Mouse (Mus musculus) gastrocnemius, adult 2 months (tissue): ENCODE data around the gene Nova2. TPM values are rescaled to one million over a fixed set of nuclear protein-coding genes. Genes with fewer than 3 reads are reported as not detected.

ENCODE experiments used
- DNase-seq: peaks from one replicate; pipeline ENCODE4 v3.0.0; 2022
- H3K27ac ChIP-seq: fragments of 200-600 bp; 2 replicates; pipeline ENCODE4 v1.8.1; 2022; ENCODE audit warnings: mild to moderate bottlenecking
- H3K4me3 ChIP-seq: fragments of 200-600 bp; 2 replicates; pipeline ENCODE4 v1.8.1; 2022; ENCODE audit warnings: mild to moderate bottlenecking, moderate library complexity
- CTCF ChIP-seq: fragments of 200-600 bp; IDR thresholded peaks from 2 replicates; pipeline ENCODE4 v1.8.1; 2022; ENCODE audit warnings: antibody characterized with exemption, mild to moderate bottlenecking, moderate library complexity
- intact Hi-C: fragments of 180-260 bp; cut with DNase I; formaldehyde crosslinking; loops from one replicate; pipeline ENCODE4 v1.15.1; 2025
- total RNA-seq, 2 experiments: library from RNA; stranded (reverse); gene quantifications; 2 replicates each; pipeline ENCODE4 v1.2.3; 2021

Gene Nova2
- total RNA-seq, 2 experiments from 2014 or later = 1.6 to 2.1 TPM

DNA sequence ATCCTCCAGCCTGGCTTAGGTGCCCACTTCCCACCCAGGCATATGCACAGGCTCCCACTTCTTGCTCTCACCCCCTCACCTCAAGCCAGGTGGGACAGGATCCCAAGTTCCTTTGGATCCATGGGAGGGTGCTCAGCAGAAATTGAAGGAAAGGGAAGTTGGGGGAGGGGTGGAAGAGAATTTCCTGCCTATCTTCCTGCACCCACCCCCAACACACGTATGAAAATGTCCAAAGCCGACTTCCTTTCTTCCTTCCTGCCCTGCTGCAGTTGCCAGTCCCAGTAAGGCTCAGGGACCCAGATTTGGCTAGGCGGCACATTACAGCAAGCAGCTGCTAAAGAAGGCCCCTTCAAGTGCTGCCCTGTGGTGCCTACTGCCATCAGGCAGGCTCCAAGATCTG, 2.1 kb downstream of the Nova2 start:
- H3K27ac ChIP-seq = peak overlapping the region; percentile 87
- peak overlapping the region; percentile 73 for H3K4me3 ChIP-seq
- intact Hi-C loops = loop anchor here (2.0 kb wide), 1 partner anchor 21 kb away; no protein-coding TSS in a partner anchor
- DNase-seq = peak; percentile 33
- no peak for TF ChIP-seq CTCF

DNA sequence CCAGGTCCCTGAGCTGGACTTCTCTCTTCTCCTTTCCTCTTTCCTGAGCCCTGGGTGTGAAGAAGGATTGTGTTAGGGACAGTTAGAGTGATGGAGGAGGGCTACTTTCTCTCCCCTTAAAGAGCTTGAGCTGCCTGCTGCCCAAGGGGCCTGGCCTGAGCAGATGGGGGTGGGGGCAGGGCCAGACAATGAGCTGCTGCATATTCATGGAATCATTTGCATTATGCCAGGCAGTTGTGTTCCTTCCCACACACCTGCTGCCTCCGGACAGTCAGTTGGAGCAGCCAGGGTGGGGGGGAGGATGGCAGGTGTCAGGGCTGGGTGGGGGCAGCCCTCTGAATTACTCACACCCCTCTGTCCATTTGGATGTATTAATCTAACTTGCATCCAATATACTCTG, 16.7 kb downstream of the Nova2 start:
- no peak for TF ChIP-seq CTCF
- intact Hi-C loops = no loop called here
- Histone ChIP-seq H3K4me3 (no peak overlapping the region), H3K27ac (peak overlapping the region; percentile 56)
- no peak for DNase-seq

DNA sequence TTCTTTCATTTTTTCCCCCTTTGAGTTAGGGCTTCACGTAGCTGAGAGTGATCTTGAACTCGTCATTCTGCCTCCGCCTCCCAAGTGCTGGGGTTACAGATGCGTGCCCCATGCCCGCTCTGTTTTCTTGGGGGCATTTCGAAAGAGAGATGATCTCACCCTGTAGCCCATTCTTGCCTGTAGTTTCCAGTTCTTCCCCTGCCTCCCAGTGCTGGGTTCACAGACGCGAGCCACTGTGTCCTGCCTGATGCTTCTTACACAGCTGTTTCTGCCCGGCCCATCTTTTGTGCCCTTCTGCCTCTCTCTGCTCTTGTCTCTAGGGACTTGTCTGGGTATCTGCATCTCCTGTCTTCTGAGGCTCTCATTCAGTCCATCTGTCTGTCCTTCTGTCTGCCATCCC, 17.1 kb downstream of the Nova2 start:
- intact Hi-C loops = no loop called here
- DNase-seq = no peak
- Histone ChIP-seq H3K4me3 (no peak overlapping the region), H3K27ac (peak overlapping the region; percentile 31; the same call in 1 of the 2 replicates)
- no peak for TF ChIP-seq CTCF

DNA sequence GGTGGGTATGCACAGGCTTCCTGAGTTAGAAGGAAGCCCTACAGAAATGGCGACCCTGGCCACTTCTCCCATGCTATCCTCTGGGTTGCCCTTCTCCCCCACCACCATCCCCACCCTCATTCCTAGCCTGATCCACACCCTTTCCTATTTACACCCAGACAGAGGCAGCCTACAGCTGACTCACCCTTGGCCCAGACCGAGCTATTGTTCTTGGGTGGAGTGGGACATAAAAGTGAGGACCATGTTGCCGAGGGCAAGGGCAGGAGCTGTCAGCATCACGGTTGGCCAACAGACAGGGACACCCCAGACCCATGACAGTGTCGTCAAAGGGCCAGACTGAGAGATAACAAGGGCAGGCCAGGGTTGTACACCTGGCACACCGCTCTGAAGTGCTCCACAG, 22.5 kb downstream of the Nova2 start:
- Histone ChIP-seq H3K4me3 (no peak overlapping the region), H3K27ac (peak overlapping the region; percentile 85)
- peak; percentile 55 for DNase-seq
- intact Hi-C loops = loop anchor here (2.0 kb wide), 1 partner anchor 21 kb away; no protein-coding TSS in a partner anchor
- TF ChIP-seq CTCF = no peak

DNA sequence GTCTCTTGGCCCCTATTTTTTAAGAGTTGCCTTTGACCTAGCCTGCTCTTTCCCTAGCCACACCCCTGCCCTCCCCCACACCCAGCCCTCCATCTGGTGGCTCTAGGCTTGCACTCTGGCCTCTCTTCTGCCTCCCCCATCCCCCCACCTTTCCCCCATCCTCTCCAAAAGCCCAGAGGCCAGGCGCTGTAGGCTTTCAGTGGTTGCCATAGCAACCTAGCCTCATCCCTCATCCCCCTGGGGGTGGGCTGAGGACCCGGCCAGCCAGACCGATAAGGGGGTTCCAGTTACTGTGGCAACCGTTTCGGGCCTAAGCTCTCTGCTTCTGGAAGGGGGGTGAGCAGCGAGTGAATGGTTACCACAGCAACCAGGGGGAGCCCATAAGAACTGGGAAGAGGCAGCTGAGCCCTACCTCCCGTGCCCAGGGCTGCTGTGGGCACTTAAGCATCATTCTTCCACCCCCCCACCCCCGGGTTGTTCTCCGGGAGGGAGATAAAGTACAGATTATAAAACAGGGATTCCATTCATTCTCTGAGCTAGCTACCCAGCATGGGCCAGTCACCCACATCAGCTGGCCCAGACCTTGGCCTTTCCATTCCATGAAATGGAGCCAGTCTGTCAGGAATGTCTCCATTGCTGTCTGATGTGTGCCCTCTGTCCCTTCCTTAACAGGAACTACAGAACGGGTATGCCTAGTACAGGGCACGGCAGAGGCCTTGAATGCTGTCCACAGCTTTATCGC, 24.3 kb downstream of the Nova2 start:
- Histone ChIP-seq H3K27ac (peak overlapping the region; percentile 85), H3K4me3 (no peak overlapping the region)
- intact Hi-C loops = loop anchor here (2.0 kb wide), 1 partner anchor 23 kb away; no protein-coding TSS in a partner anchor
- DNase-seq = no peak
- TF ChIP-seq CTCF = no peak

DNA sequence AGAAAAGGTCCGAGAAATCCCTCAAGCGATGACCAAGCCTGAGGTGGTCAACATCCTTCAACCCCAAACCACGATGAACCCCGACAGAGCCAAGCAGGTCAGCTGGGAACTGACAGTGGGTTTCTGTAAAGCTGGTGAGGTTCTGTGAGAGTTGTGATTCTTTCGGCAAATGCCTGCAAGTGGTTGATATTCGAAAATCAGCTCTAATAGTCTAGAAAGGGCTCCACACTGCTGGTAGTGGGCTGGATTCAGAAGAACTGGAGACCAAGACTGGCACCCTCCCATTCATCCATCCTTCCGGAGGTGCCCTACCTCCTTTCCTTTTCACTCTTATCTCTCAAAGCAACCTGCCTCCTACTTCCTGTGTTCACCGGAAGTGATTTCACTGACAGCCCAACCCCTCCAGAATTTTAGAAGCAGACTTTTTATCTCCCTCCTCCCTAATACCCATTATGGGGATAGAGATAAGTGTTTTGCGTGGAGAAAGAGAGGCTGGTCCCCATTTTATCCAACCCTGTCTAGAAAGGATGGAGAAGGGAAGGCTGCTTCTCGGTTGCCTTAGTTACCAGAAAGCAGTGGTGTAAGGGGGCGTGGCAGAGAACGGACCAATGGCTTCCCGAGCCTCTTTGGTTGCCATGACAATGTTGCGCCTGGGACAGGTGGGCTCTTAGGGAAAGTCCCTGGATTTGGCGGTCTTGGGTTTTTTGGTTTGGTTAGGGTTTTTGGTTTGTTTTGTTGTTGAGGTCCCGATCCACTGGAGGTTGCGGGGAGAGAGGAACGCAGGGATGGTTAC, 25.0 kb downstream of the Nova2 start:
- intact Hi-C loops = no loop called here
- H3K27ac ChIP-seq = peak overlapping the region; percentile 85
- DNase-seq = no peak
- TF ChIP-seq CTCF = no peak
- no peak overlapping the region for H3K4me3 ChIP-seq

DNA sequence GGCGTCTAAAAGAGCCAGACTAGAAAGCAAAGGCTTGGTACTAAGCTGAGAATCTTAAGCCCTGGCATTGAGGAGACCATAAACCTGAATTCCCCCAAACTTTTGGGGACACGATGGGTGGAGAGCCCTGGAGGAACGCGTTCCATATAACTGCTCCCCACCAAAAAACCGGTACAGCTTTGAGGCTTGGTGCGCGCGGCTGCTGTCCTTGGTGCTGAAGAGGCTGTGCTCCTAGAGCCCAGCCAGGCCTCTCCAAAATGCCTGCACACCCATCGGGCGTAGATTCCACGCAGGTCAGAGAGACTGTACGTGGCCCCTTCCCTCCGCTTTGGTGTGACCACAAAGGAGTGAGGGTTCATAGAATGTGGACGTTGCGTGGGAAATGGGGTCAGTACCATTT, 25.7 kb downstream of the Nova2 start:
- intact Hi-C loops = no loop called here
- no peak overlapping the region for H3K4me3 ChIP-seq
- peak; percentile 51 for DNase-seq
- no peak overlapping the region for H3K27ac ChIP-seq
- TF ChIP-seq CTCF = no peak

DNA sequence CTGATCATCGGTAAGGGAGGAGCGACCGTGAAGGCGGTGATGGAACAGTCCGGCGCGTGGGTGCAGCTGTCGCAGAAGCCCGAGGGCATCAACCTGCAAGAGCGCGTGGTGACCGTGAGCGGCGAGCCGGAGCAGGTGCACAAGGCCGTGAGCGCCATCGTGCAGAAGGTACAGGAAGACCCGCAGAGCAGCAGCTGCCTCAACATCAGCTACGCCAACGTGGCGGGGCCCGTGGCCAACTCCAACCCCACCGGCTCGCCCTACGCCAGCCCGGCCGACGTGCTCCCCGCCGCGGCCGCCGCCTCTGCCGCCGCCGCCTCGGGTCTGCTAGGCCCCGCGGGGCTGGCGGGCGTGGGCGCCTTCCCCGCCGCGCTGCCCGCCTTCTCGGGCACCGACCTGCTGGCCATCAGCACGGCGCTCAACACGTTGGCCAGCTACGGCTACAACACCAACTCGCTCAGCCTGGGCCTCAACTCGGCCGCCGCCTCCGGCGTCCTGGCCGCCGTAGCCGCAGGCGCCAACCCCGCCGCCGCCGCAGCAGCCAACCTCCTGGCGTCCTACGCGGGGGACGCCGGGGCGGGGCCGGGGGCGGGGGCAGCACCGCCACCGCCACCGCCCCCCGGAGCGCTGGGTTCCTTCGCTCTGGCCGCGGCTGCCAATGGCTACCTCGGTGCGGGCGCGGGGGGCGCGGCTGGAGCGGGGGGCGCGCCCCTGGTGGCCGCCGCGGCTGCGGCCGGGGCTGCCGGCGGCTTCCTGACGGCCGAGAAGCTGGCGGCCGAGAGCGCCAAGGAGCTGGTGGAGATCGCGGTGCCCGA, 32.1 kb downstream of the Nova2 start:
- intact Hi-C loops = no loop called here
- TF ChIP-seq CTCF = peak; percentile 12; the same call in 1 of the 2 replicates
- Histone ChIP-seq H3K27ac (peak overlapping the region; percentile 80), H3K4me3 (peak overlapping the region; percentile 81)
- DNase-seq = peak; percentile 82

DNA sequence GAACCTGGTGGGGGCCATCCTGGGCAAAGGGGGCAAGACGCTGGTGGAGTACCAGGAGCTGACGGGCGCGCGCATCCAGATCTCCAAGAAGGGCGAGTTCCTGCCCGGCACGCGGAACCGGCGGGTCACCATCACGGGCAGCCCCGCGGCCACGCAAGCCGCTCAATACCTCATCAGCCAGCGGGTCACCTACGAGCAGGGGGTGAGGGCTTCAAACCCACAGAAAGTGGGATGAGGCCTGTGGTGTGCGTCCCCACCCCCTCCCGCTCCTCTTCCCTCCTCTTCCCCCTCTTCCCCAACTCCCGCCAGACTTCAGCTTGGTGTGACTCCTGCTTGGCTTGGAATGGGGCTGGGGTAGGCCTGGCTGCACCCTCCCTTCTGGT, 32.7 kb downstream of the Nova2 start:
- intact Hi-C loops = no loop called here
- no peak for TF ChIP-seq CTCF
- no peak for DNase-seq
- Histone ChIP-seq H3K4me3 (peak overlapping the region; percentile 81), H3K27ac (peak overlapping the region; percentile 76)

DNA sequence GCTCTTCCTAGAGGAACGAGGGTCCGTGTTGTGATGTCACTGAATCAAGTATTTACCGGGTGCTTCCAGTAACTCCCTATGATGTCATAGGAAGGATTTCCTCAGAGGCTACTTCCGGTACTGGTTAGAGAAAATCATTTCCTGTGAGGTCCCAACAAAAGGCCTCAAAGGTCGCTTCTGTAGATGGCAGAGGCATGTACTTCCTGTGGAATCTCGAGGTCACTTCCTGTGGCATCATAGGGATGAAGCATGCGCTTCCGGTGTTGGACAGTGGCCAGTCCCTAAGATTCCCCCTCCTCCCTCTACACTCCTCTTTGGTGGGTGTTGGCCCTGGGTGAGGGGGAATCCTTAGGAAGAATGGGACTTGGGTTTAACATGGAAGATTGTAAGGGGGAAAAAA, 33.8 kb downstream of the Nova2 start:
- peak; percentile 27 for DNase-seq
- H3K27ac ChIP-seq = peak overlapping the region; percentile 76
- TF ChIP-seq CTCF = no peak
- no peak overlapping the region for H3K4me3 ChIP-seq
- intact Hi-C loops = no loop called here

DNA sequence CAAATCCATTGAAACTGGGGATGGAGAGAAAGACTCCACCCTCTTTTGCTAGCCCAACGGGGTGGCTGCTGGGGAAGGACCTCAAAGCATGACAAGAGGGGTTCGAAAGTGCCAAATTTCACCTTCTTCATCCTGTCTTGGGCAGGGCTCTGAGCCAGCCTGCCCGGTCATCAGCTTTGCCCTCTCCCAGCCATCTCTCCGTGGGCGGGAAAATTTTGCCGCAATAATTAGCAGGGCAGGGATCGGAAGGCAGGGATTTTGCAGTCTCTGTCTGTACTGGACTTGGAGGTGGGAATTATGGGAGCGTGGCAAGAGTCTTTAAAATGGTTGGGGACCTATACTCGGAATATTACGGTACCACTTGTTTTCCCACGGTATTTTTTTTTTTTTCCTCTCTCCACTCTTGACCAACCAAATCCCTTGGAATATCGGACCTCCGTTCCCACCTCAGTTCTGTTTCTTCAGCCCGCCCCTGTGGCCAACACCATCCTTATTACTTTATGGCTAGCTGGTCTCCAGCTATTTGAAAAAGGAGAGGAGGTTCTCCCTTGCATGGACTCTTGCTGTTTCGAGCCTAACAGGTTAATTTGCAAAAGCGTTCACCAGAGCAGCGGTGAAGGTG, 36.6 kb downstream of the Nova2 start:
- no peak for TF ChIP-seq CTCF
- H3K4me3 ChIP-seq = no peak overlapping the region
- no peak for DNase-seq
- H3K27ac ChIP-seq = no peak overlapping the region
- intact Hi-C loops = no loop called here

DNA sequence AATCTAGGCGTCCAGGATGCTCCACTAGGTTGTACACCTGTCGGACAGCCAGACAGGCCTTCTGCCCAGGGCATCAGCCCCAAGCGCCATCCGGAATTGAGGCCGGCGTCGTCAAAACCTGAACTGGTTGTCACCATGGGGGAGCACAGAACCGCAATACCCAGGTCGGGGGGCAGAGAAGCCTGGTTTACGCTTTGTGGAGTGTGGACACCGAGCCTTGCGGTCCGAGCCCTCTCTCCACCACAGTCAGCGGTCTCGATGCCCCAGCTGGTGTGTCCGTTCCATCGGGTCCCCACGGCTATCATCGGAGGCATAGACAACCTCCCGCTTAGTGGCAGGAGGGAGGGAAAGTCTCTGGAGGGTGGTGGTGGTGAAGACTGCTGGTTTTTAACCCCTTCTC, 37.1 kb downstream of the Nova2 start:
- no peak for TF ChIP-seq CTCF
- Histone ChIP-seq H3K27ac (no peak overlapping the region), H3K4me3 (no peak overlapping the region)
- DNase-seq = no peak
- intact Hi-C loops = no loop called here
